Mouse (Mus musculus) neural tube, embryonic 14.5 days (tissue): ENCODE measurements around the gene Tnfaip8l3. TPM values are rescaled to one million over a fixed set of nuclear protein-coding genes. Genes with fewer than 3 reads are reported as not detected.
A peak's percentile ranks its signal among the peaks of the same experiment; 100 is the strongest.

ENCODE experiments used
- ATAC-seq: fragments of 200-750 bp; cut with Nextera tagmentation; 2 replicates; pipeline ENCODE4 v1.8.0; 2017; ENCODE audit warnings: low read depth, mild to moderate bottlenecking, moderate TSS enrichment, moderate library complexity
- H3K27ac ChIP-seq: fragments of 300-500 bp; sonication (generic); 2 replicates; pipeline ENCODE4 v1.5.1; 2014; ENCODE audit warnings: low read depth, mild to moderate bottlenecking, control low read depth, low read length, moderate library complexity, mixed read lengths
- H3K27me3 ChIP-seq: fragments of 300-500 bp; sonication (generic); 2 replicates; pipeline ENCODE4 v1.6.1; 2014; ENCODE audit warnings: low read length; ENCODE audit not compliant: control insufficient read depth, insufficient read depth
- H3K36me3 ChIP-seq: fragments of 300-500 bp; sonication (generic); 2 replicates; pipeline ENCODE4 v1.6.1; 2014; ENCODE audit warnings: low read length, mixed read lengths; ENCODE audit not compliant: control insufficient read depth, insufficient read depth
- H3K4me1 ChIP-seq: fragments of 300-500 bp; sonication (generic); 2 replicates; pipeline ENCODE4 v1.6.1; 2014; ENCODE audit warnings: low read length; ENCODE audit not compliant: control insufficient read depth, insufficient read depth
- H3K4me2 ChIP-seq: fragments of 300-500 bp; sonication (generic); 2 replicates; pipeline ENCODE4 v1.6.1; 2014; ENCODE audit warnings: mild to moderate bottlenecking, low read depth, low read length, control low read depth
- H3K4me3 ChIP-seq: fragments of 300-500 bp; sonication (generic); 2 replicates; pipeline ENCODE4 v1.5.1; 2014; ENCODE audit warnings: low read depth, low read length, control low read depth, mixed read lengths
- H3K9ac ChIP-seq: fragments of 300-500 bp; sonication (generic); replicated peaks from 2 replicates; pipeline ENCODE4 v1.6.1; 2014; ENCODE audit warnings: low read depth, mild to moderate bottlenecking, control low read depth, low read length, mixed read lengths
- H3K9me3 ChIP-seq: fragments of 300-500 bp; sonication (generic); 2 replicates; pipeline ENCODE4 v1.6.1; 2016; ENCODE audit warnings: low read length; ENCODE audit not compliant: control insufficient read depth
- WGBS: fragments of 180-500 bp; shearing (Covaris S2); extraction: QIAGEN DNeasy Blood & Tissue Kit; methylation state at CpG from one replicate; pipeline ENCODE4 v1.1.7; 2014; 5-methylcytosine and 5-hydroxymethylcytosine counted together
- polyA plus RNA-seq: library from polyadenylated mRNA; unstranded; fragments of >200 nt; fragmentation: Nextera tagmentation; extraction: Ambion mirVana; gene quantifications from 2 replicates; pipeline ENCODE4 v1.2.1, GENCODE M21; 2014

The Tnfaip8l3 gene
- 1.4 and 1.5 TPM in 2 replicates for polyA plus RNA-seq

DNA sequence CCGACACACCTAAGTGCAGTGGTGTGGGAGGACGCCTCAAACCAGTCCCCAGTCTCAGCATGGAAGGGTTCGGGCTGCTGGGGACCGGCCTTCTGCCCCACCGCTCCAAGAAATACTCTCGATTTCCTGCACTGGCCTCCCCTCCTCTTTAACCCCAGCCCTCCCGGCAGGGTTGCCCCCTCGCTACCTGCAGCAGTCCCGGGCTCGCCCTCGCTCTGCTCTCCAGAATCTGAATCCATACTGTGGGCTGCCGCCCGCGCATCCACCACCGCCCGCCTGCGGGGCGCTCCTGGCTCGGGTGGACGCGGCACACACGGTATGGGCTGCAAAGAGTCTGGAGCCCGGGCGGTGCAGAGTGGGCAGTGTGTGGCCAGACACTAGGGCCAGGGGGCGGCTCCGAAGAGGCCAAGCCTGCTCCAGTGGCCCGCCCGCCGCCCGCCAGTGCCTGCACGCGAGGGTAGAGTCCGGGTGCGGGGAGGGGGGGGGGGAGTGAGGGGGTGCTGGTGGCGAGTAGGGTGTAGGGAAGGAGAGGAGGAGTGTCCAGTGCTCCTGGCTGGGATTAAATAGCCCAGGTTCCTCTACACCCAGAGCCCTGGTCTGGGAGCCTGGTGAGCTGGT is at the start of gene Tnfaip8l3:
Gene Tnfaip8l3, minus strand, starts transcription at position 357 of the 618 bp plus-strand sequence.
- no peaks in the 10 kb centered on the region for H3K36me3 ChIP-seq
- H3K27ac ChIP-seq: no peak within 1 kb of the TSS
- H3K4me2 ChIP-seq: peak within 1 kb of the TSS; percentile 99
- peak within 1 kb of the TSS; percentile 61 for H3K9ac ChIP-seq
- peak within 1 kb of the TSS; percentile 49 for H3K4me3 ChIP-seq
- WGBS: under 1% methylated on average over 33 of the region's 35 CpGs
- 0 out of 2 replicates have a peak, but pooled peaks cover 10% of the 10 kb centered on the region for H3K4me1 ChIP-seq
- peak; percentile 81 for ATAC-seq
- peaks cover 11% of the 10 kb centered on the region; the same call in 1 of the 2 replicates for H3K27me3 ChIP-seq
- no peaks in the 10 kb centered on the region for H3K9me3 ChIP-seq

DNA sequence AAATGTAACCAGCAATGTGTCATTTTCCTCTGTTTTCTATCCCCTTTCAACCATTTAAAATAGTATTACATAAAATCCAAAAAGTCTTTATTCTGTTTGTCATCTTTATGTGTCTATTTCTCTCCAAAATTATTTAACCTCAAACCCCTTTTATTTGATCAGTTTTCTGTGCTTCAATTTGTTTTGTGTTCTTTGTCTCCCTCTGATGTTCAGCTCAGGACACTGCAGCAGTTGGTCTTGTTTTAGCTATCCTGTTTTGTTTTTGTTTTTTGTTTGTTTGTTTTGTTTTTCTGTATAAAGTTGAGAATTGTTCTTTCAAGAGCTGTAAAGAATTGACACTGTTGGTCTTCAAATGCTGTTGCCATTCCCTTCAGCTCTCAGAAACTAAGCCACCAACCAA is 44.5 kb upstream of the Tnfaip8l3 start:
- Histone ChIP-seq H3K9ac (no peak overlapping the region), H3K4me2 (no peak overlapping the region), H3K27ac (no peak overlapping the region), H3K4me1 (no peaks in the 10 kb centered on the region), H3K36me3 (no peaks in the 10 kb centered on the region), H3K9me3 (no peaks in the 10 kb centered on the region), H3K4me3 (no peak overlapping the region), H3K27me3 (no peaks in the 10 kb centered on the region)
- ATAC-seq: no peak

DNA sequence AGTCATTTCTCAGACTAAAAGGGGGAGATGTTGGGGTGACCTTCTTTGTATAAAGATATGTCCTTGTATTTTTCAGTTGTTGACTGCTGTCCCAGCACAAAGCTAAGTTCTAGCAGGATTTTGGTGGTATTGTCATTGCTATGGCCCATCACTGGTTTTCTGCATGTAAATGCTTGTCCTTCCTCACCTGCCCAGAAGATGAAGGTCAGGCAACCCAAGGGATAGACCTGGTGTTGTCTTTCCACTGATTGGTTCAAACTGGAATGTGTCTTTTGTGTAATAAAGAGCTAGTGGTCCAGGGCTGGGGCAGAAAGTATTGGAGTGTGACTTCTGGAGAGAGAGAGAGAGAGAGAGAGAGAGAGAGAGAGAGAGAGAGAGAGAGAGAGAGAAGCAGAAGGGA is 30.4 kb upstream of the Tnfaip8l3 start:
- ATAC-seq: no peak
- H3K4me2 ChIP-seq: no peak overlapping the region
- H3K9ac ChIP-seq: no peak overlapping the region

DNA sequence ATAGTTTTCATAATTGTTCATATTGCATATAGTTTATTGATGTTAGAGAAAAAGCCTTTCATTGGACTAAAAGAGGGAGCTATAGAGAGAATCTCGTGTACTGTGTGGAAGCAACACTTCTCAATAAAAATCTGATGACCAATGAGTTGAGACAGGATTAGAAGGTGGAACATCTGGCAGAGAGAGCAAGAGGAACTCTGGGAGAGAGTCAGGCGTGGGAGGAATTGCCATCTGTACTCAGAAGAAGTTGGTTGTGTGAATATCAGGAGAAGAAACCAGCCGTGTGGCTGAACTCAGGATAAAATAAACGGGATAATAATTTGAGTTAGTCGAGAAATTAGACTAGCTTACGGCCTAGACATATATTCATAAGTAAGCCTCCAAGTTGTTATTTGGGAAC is 28.9 kb upstream of the Tnfaip8l3 start:
- H3K9me3 ChIP-seq: no peaks in the 10 kb centered on the region
- ATAC-seq: no peak
- H3K4me2 ChIP-seq: no peak overlapping the region
- no peak overlapping the region for H3K4me3 ChIP-seq
- no peak overlapping the region for H3K27ac ChIP-seq
- H3K27me3 ChIP-seq: no peaks in the 10 kb centered on the region
- no peaks in the 10 kb centered on the region for H3K4me1 ChIP-seq
- no peak overlapping the region for H3K9ac ChIP-seq
- no peaks in the 10 kb centered on the region for H3K36me3 ChIP-seq
- WGBS: 86% methylated on average over 6 of the region's 6 CpGs

More for the DNA sequence above, 30.4 kb upstream of the Tnfaip8l3 start:
- Histone ChIP-seq H3K9me3 (no peaks in the 10 kb centered on the region), H3K4me3 (no peak overlapping the region), H3K4me1 (no peaks in the 10 kb centered on the region), H3K27ac (no peak overlapping the region), H3K36me3 (no peaks in the 10 kb centered on the region), H3K27me3 (no peaks in the 10 kb centered on the region)

DNA sequence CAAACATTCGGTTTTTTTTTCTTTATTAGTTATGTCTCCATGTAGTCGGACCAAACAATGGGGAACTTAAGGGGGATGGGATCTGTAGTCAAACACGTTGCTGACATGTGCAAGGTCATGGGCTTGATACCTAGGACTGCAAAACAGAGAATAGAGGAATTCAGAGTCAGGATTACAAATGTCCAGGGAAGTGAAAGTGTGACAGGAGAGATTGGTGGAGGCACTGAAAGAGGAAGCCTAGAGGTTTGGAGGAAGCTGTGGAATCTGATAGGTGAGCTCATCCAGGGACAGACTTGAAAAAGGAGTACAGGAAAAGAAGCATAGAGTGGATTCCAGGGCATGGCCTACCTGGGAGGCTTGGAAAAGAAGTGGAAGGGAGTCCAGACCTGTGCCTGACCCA is 16.1 kb upstream of the Tnfaip8l3 start:
- Histone ChIP-seq H3K27me3 (no peaks in the 10 kb centered on the region), H3K4me2 (no peak overlapping the region), H3K9me3 (no peaks in the 10 kb centered on the region), H3K36me3 (no peaks in the 10 kb centered on the region), H3K9ac (no peak overlapping the region), H3K4me1 (no peaks in the 10 kb centered on the region), H3K4me3 (no peak overlapping the region), H3K27ac (no peak overlapping the region)
- 84% methylated on average over 3 of the region's 3 CpGs for WGBS
- no peak for ATAC-seq

DNA sequence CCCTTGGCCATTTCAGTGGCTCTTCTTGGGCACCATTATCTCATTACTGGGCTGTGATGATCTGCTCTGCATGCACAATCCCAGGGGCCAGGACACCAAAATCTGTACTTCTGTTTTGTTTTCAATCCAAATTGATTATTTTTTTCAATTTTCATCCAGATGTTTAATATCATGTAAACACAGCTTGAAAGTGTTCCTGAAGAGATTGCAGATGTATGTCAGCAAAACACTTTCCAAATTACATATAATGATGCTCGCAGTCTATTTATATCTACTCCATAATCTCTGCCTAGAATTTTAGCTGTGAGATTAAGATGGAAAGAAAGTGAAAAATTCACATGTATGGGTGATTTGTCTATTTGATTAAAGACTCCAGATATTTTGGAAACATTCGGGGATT is 9.6 kb upstream of the Tnfaip8l3 start:
- Histone ChIP-seq H3K4me1 (no peaks in the 10 kb centered on the region), H3K4me2 (no peak overlapping the region), H3K27ac (no peak overlapping the region), H3K9me3 (no peaks in the 10 kb centered on the region), H3K4me3 (no peak overlapping the region), H3K27me3 (no peaks in the 10 kb centered on the region), H3K9ac (no peak overlapping the region), H3K36me3 (no peaks in the 10 kb centered on the region)
- WGBS: 93% methylated on average over 2 of the region's 2 CpGs
- ATAC-seq: no peak

DNA sequence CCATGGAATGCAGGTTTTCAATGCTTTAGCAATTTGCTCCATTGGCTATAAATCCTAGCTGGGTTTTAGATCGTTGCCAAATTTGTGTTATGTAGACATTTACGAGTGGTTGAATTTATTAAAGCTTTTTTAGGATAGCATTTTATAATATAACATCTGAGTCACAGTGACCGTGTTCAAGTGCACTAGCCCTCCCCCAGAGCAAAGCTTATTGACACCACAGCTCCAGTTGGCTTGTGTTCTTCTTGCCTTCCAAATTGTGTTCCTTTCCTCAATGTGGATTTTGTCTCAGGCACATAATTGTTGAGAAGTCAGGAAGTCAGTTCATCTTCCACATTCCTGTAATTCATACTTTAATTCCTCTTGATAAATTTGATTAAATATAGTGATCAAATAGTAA is 6.7 kb upstream of the Tnfaip8l3 start:
- Histone ChIP-seq H3K4me3 (no peak overlapping the region), H3K9me3 (no peaks in the 10 kb centered on the region), H3K27ac (no peak overlapping the region), H3K4me2 (no peak overlapping the region), H3K9ac (no peak overlapping the region), H3K27me3 (no peaks in the 10 kb centered on the region), H3K36me3 (no peaks in the 10 kb centered on the region), H3K4me1 (no peaks in the 10 kb centered on the region)
- 82% methylated on average over 3 of the region's 3 CpGs for WGBS
- ATAC-seq: no peak

DNA sequence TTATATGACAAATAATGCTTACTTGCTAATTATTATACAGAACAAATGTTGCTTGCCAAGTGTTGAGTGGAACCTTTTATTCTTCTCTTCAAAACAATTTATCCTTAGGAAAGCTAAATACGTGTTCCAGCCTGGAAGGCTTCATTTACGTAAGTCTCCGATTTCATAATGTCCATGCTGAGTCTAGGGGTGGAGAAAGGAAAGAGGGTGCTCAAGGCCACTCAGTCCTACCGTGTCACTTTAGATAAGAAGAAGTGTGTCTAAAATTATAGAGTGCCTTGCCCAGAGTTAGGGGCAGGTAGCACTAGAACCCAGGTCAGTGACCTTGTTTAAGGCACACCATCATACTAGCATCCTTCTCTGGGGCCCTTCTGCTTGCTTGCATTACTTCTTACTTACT is 5.5 kb upstream of the Tnfaip8l3 start:
- Histone ChIP-seq H3K4me1 (0 out of 2 replicates have a peak, but pooled peaks cover 5% of the 10 kb centered on the region), H3K27ac (no peak overlapping the region), H3K9me3 (no peaks in the 10 kb centered on the region), H3K4me2 (no peak overlapping the region), H3K36me3 (no peaks in the 10 kb centered on the region), H3K4me3 (no peak overlapping the region), H3K27me3 (peaks cover 4% of the 10 kb centered on the region; the same call in 1 of the 2 replicates), H3K9ac (no peak overlapping the region)
- no peak for ATAC-seq
- WGBS: 91% methylated on average over 4 of the region's 4 CpGs

DNA sequence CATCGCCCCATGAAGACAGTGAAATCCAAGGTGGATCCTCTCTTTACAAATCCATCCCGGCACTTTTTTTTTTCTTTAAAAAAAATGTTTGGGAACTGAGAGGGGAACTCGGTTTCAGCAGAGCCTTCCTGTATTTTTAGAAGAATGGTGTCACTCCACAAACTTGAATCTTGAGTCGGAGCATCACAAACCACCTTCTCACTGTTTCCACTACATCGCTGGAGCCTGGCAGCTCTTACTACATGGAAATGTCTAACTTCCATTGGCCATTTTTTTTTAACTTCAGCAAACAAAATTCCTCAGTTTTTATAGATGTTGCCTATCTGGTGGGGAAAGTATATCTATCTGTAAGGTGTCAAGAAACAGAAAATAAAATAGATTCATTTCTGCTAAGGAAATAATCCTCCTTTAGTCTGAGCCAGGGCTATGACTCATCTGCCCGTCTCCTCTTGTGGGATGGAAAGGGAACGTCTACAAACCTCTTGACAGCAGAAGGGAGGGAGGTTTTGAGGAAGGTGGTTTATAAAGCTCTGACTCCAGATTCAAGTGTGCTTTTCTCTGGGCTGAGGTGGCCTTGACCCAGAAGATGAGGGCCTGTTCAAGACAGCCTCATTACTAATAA is 3.4 kb upstream of the Tnfaip8l3 start:
- 0 out of 2 replicates have a peak, but pooled peaks cover 10% of the 10 kb centered on the region for H3K4me1 ChIP-seq
- no peak overlapping the region for H3K4me2 ChIP-seq
- no peak overlapping the region for H3K9ac ChIP-seq
- no peak overlapping the region for H3K4me3 ChIP-seq
- H3K27me3 ChIP-seq: peaks cover 11% of the 10 kb centered on the region; the same call in 1 of the 2 replicates
- 85% methylated on average over 7 of the region's 7 CpGs for WGBS
- no peaks in the 10 kb centered on the region for H3K36me3 ChIP-seq
- H3K9me3 ChIP-seq: no peaks in the 10 kb centered on the region
- no peak overlapping the region for H3K27ac ChIP-seq
- ATAC-seq: no peak
